21 mouse cellular contexts compared by ENCODE assay signal in genomic region chr1:174665116-174665515, GRCm38 (mm10).
"Had no signal": no experiment of that assay in that cellular context is flagged by ENCODE, and none has a peak within 500 bp of the region (broad histone marks: within the 10 kb centered on the region; RNA-seq: fewer than 3 reads in every experiment).

No protein-coding gene starts in this region.

- DNase-seq: kidney, adult 11 months; kidney, adult 8-10 months; kidney, postnatal 14 days; kidney, postnatal 4 days; left cerebral cortex, postnatal 4 days; liver, postnatal 0 days; lung, postnatal 10 days; lung, postnatal 36 days; midbrain, embryonic 14.5 days; right cerebral cortex, adult 18-20 months; right cerebral cortex, postnatal 25 days; spleen, adult 18-20 months; thymus, postnatal 25 days had no signal

- H3K36me3 ChIP-seq: limb, embryonic 15.5 days; lung, embryonic 15.5 days; neural tube, embryonic 12.5 days; neural tube, embryonic 15.5 days; stomach, embryonic 15.5 days had no signal

- H3K9ac ChIP-seq: limb, embryonic 15.5 days; liver, embryonic 14.5 days; liver, postnatal 0 days; lung, embryonic 15.5 days; neural tube, embryonic 12.5 days; neural tube, embryonic 15.5 days; stomach, embryonic 15.5 days had no signal

- H3K27ac ChIP-seq: limb, embryonic 15.5 days; liver, embryonic 14.5 days; lung, embryonic 15.5 days; neural tube, embryonic 12.5 days; neural tube, embryonic 15.5 days; stomach, embryonic 15.5 days had no signal

- H3K4me1 ChIP-seq: limb, embryonic 15.5 days; neural tube, embryonic 12.5 days; neural tube, embryonic 15.5 days; stomach, embryonic 15.5 days had no signal

- H3K4me2 ChIP-seq: limb, embryonic 15.5 days; liver, embryonic 11.5 days; lung, embryonic 15.5 days; midbrain, embryonic 11.5 days; neural tube, embryonic 12.5 days; neural tube, embryonic 15.5 days; stomach, embryonic 15.5 days had no signal

- H3K9me3 ChIP-seq: limb, embryonic 15.5 days; lung, embryonic 15.5 days; neural tube, embryonic 12.5 days; neural tube, embryonic 15.5 days; stomach, embryonic 15.5 days had no signal

- H3K27me3 ChIP-seq: limb, embryonic 15.5 days; lung, embryonic 15.5 days; neural tube, embryonic 12.5 days; neural tube, embryonic 15.5 days; stomach, embryonic 15.5 days had no signal

- ATAC-seq: liver, postnatal 0 days had no signal

- H3K4me3 ChIP-seq: limb, embryonic 15.5 days; lung, embryonic 15.5 days; neural tube, embryonic 12.5 days; neural tube, embryonic 15.5 days; stomach, embryonic 15.5 days had no signal
